Mouse (Mus musculus) cortical plate, adult 2 months (tissue): ENCODE measurements at regions not wholly inside any gene's neighbourhood (a gene's known extent, or its start where the extent isn't known, plus 50 kb on each side); places are given as distances from the start of the nearest gene placed in this dataset.

Experiments used
- CTCF ChIP-seq: fragments of 200-500 bp; IDR thresholded peaks from 2 replicates; pipeline ENCODE4 v1.5.1; 2011; ENCODE audit warnings: mild to moderate bottlenecking, control low read depth, low read length; ENCODE audit not compliant: insufficient read depth; ENCODE audit errors: extremely low read depth
- POLR2A ChIP-seq: fragments of 200-500 bp; IDR thresholded peaks from 2 replicates; pipeline ENCODE4 v1.6.1; 2011; ENCODE audit warnings: mild to moderate bottlenecking, low read length, control low read depth; ENCODE audit not compliant: insufficient read depth; ENCODE audit errors: extremely low read depth

GRCm38 (mm10) chr15:36389775-36390174 is 617.8 kb downstream of the Zfp706 start:
- TF ChIP-seq POLR2A (no peak), CTCF (no peak)
